Comparison of ENCODE assay signal across 18 mouse cellular contexts in the genomic region with DNA sequence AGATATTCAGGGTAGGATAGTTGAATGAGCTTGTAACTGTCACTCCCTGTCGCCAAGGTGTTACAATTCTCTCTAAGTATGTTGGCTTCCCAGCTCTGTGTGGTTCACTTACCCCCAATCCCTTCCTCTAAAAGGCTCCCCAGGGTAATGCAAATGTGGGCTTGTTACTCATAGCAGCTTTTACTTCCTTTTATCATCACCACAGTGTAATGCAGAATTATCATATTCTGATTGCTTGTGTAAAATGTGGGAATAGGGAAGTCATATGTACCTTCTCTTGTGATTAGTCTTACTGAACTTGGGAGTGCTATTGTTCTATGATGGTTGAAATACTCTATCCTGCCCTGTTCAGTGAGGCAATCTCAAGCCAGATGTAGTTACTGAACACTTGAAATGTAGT.
"Had no signal": no experiment of that assay in that cellular context is flagged by ENCODE, and none has a peak within 500 bp of the region (broad histone marks: within the 10 kb centered on the region; RNA-seq: fewer than 3 reads in every experiment).

No protein-coding gene starts in this region.

- H3K27ac ChIP-seq: kidney, postnatal 0 days; limb, embryonic 13.5 days; liver, embryonic 15.5 days; midbrain, embryonic 15.5 days; neural tube, embryonic 13.5 days had no signal

- DNase-seq: kidney, adult 9 months; kidney, postnatal 36 days; layer of hippocampus, adult 9-11 months; layer of hippocampus, postnatal 36 days; lung, adult 2 months; lung, postnatal 36 days; right cerebral cortex, postnatal 14 days; thymus, adult 2 months; thymus, postnatal 36 days had no signal

- H3K4me1 ChIP-seq: limb, embryonic 13.5 days; liver, embryonic 15.5 days; megakaryocyte, embryonic 14.5 days; midbrain, embryonic 15.5 days; neural tube, embryonic 13.5 days had no signal

- H3K9me3 ChIP-seq: limb, embryonic 13.5 days; liver, embryonic 15.5 days; midbrain, embryonic 15.5 days; neural tube, embryonic 13.5 days had no signal

- H3K36me3 ChIP-seq: limb, embryonic 13.5 days; liver, embryonic 15.5 days; midbrain, embryonic 15.5 days; neural tube, embryonic 13.5 days had no signal

- H3K4me3 ChIP-seq: limb, embryonic 13.5 days; liver, embryonic 15.5 days; megakaryocyte, embryonic 14.5 days; midbrain, embryonic 15.5 days; neural tube, embryonic 13.5 days had no signal

- H3K4me2 ChIP-seq: limb, embryonic 13.5 days; liver, embryonic 15.5 days; midbrain, embryonic 11.5 days; midbrain, embryonic 15.5 days; neural tube, embryonic 13.5 days had no signal

- H3K27me3 ChIP-seq: limb, embryonic 13.5 days; liver, embryonic 15.5 days; midbrain, embryonic 15.5 days; neural tube, embryonic 13.5 days had no signal

- H3K9ac ChIP-seq: limb, embryonic 13.5 days; liver, embryonic 15.5 days; midbrain, embryonic 15.5 days; neural tube, embryonic 13.5 days had no signal

- ATAC-seq: intestine, postnatal 0 days; lung, postnatal 0 days; midbrain, embryonic 15.5 days had no signal
